Mouse (Mus musculus): ENCODE results near the gene Slc37a1. TPM values are rescaled to one million over a fixed set of nuclear protein-coding genes. Genes with fewer than 3 reads are reported as not detected.

The Slc37a1 gene
- polyA plus RNA-seq, 1 experiment = not detected

DNA sequence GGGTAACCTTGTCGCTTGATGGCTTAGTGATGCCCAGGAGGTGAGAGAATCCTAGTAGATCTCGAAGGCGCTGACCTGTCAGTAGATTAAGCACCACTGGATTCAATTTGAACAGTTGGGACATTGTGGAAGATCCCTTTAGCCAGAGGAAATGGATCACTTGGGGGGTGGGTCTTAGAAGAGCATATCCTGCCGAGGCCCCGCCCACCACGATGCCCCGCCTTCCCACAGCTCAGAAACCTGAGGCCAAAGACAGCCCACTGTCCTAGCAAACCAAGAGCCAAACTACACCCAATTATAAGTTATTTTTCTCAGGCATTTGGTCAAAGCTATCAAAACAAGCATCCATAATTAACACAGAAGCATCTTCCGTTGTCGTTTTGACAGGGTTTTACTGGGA is 24.5 kb downstream of the Slc37a1 start:
- no peaks in the 10 kb centered on the region for H3K4me1 ChIP-seq (ENCODE audit: control insufficient read depth, insufficient read depth, insufficient read length, low read length)
- H3K4me3 ChIP-seq (ENCODE audit: insufficient read depth, low read depth, low read length) = no peak overlapping the region
- H3K27ac ChIP-seq (replicated peaks; ENCODE audit: low read depth, low read length) = no peak overlapping the region

DNA sequence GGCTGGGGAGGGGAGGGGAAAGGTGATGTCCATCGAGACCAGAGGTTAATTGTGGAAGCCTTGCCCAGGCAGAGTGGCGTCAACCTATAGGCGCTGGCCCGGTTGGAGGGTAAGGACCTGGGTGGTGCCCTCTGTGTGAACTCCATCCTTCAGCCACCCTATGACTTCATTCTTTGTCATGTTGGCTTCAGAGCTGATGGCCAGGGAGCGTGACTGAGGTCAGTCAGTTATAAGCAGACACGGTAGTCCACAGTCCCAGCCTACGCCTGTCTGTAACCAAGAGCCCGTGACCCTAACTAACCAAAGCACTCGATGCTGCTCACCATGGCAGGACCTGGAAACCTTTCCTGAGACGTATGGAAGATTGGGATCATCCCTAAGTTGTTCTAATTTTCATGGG is 26.1 kb downstream of the Slc37a1 start:
- no peak overlapping the region for H3K27ac ChIP-seq (replicated peaks; ENCODE audit: low read depth, low read length)
- H3K4me1 ChIP-seq (ENCODE audit: control insufficient read depth, insufficient read depth, insufficient read length, low read length) = no peaks in the 10 kb centered on the region
- no peak overlapping the region for H3K4me3 ChIP-seq (ENCODE audit: insufficient read depth, low read depth, low read length)

DNA sequence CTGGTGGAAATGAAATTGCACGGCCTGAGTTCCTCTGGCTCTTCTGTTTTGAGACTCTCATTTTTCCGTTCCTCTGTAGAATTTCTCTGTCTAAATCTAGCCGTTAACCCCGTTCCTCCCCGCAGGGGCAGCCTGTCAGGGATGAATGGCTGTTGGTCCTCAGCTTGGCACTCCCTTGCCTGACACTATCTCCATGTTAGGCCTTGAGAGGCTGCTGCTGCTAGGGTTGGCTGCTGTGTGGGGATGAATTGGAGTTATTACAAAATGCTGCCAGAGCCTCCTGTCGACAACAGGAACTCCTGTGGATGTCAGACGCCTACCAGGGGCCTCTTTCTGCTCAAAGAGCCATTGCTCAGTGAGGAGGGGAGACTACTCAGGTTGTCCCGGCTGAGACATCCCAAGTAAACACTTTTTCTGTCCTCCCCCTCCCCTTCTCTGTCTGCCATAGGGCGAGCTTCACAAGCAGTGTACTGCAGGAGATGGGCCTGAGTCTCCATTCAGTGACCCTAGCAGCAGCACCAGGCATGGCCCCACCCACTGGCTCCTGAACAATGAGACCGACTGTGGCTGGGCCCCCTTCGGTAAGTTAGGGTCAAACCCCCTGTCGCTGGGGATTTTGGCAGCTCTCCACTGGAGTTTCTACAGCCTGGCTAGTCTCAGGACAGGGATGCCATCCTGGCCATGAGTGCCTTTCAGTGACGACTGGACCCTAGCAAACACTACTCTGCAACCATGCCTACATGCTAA is 28.6 kb downstream of the Slc37a1 start:
- H3K27ac ChIP-seq (replicated peaks; ENCODE audit: low read depth, low read length) = no peak overlapping the region
- H3K4me3 ChIP-seq (ENCODE audit: insufficient read depth, low read depth, low read length) = no peak overlapping the region
- H3K4me1 ChIP-seq (ENCODE audit: control insufficient read depth, insufficient read depth, insufficient read length, low read length) = no peaks in the 10 kb centered on the region

DNA sequence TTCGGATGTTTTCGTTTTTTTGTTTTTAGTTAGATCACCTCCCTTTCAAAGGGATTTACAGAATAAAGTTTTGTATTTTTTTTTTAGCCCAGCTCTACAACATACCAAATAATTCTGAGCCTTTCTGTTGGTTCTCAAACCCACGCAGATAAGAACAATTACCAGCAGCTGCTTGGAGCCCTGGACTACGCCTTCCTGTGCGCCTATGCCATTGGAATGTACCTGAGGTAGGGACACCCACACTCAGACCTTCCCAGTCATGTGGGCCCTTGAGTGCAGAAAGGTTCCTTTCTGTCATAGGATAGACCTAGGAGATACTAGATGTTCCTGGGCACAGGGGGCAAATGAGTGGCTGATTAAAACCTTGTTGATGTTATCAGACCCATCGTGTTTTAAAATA is 29.4 kb downstream of the Slc37a1 start:
- H3K4me3 ChIP-seq (ENCODE audit: insufficient read depth, low read depth, low read length) = no peak overlapping the region
- no peak overlapping the region for H3K27ac ChIP-seq (replicated peaks; ENCODE audit: low read depth, low read length)
- no peaks in the 10 kb centered on the region for H3K4me1 ChIP-seq (ENCODE audit: control insufficient read depth, insufficient read depth, insufficient read length, low read length)

DNA sequence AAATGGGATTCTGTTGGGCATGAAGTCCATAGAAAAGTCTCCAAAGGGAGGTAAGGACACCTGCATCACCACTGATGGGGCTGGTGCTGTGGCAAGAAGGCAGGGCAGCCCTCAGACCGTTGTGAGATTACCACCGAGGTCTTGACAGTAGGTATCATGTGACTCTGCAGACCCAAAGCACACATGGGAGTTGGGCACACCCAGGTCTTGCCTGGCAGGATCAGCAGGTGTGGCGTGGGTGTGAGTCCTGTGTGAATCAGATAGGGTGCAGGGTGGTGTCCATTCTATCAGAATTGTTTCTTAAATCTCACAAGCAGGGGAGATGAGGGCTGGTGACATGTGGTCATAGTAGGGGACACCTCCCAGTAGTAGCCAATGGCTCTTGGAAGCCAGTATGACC is 30.4 kb downstream of the Slc37a1 start:
- Histone ChIP-seq H3K4me1 (ENCODE audit: control insufficient read depth, insufficient read depth, insufficient read length, low read length) (no peaks in the 10 kb centered on the region), H3K27ac (replicated peaks; ENCODE audit: low read depth, low read length) (no peak overlapping the region), H3K4me3 (ENCODE audit: insufficient read depth, low read depth, low read length) (no peak overlapping the region)

- H3K4me1 ChIP-seq (ENCODE audit: control insufficient read depth, insufficient read depth, insufficient read length, low read length) = no peaks in the 10 kb centered on the region
- H3K4me3 ChIP-seq (ENCODE audit: insufficient read depth, low read depth, low read length) = no peak overlapping the region
- H3K27ac ChIP-seq (replicated peaks; ENCODE audit: low read depth, low read length) = no peak overlapping the region
Measured at GRCm38 (mm10) chr17:31317521-31318272, 31.1 kb downstream of the Slc37a1 start.

DNA sequence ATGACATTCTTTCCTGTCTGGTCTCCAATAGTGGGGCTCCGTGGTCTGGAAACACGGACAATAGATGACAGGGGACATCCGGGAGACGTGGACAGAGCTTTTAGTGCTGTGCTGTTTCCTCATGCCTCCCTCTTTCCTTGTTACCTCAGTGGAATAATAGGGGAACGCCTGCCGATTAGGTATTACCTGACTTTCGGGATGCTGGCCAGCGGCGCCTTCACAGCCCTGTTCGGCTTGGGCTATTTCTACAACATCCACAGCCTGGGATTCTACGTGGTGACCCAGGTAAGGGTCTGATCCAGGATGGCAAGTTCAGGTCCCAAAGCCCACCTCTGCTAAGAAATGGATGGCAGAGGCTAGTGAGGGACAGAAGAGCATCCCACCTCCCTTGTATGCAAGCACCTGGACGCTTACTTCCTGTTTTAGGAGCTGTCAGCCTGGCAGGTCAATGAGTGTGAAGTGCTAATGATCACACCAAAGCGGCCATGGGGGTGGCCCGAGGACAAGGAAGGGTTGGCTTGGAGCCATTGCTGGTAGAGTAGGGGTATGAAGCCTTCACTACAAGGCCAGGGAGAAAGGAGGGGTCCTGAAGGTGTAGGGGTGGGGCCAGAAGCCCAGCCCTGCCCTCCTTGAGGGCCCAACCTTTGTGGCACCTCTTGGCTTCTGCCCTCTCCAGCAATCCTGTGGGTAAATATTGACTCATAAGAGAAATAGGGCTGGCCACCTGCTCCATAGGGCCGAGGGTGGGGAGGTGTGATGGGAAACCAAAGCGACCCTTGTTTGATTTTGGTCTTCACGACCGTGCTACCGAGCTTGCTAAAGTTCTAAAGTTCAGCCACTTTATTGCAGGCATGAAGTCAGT is 32.5 kb downstream of the Slc37a1 start:
- Histone ChIP-seq H3K4me3 (ENCODE audit: insufficient read depth, low read depth, low read length) (no peak overlapping the region), H3K4me1 (ENCODE audit: control insufficient read depth, insufficient read depth, insufficient read length, low read length) (no peaks in the 10 kb centered on the region), H3K27ac (replicated peaks; ENCODE audit: low read depth, low read length) (no peak overlapping the region)

GRCm38 (mm10) chr17:31321425-31321824 is 34.8 kb downstream of the Slc37a1 start:
- no peaks in the 10 kb centered on the region for H3K4me1 ChIP-seq (ENCODE audit: control insufficient read depth, insufficient read depth, insufficient read length, low read length)
- no peak overlapping the region for H3K4me3 ChIP-seq (ENCODE audit: insufficient read depth, low read depth, low read length)
- no peak overlapping the region for H3K27ac ChIP-seq (replicated peaks; ENCODE audit: low read depth, low read length)

GRCm38 (mm10) chr17:31322446-31322845 is 35.9 kb downstream of the Slc37a1 start:
- Histone ChIP-seq H3K4me3 (ENCODE audit: insufficient read depth, low read depth, low read length) (no peak overlapping the region), H3K27ac (replicated peaks; ENCODE audit: low read depth, low read length) (no peak overlapping the region), H3K4me1 (ENCODE audit: control insufficient read depth, insufficient read depth, insufficient read length, low read length) (no peaks in the 10 kb centered on the region)

DNA sequence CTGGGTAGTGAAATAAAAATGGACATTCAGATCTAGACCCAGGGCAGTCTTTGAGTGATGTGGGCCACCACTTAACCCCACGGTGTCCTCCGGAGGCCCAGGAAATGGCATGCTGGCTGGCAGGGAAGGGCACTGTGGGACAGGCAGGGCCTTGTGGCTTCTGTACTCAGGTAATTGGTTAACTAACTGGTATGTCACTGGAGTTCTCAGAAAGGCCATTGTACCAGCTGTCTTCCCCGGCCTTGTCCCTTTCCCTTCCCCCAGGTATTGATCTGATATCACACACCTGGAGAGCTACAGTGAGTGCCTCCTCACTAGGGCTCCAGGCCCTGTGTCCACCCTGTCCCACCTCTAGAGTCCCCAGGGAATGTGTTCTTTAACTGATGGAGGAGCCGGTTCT is 36.8 kb downstream of the Slc37a1 start:
- Histone ChIP-seq H3K4me1 (ENCODE audit: control insufficient read depth, insufficient read depth, insufficient read length, low read length) (no peaks in the 10 kb centered on the region), H3K4me3 (ENCODE audit: insufficient read depth, low read depth, low read length) (no peak overlapping the region), H3K27ac (replicated peaks; ENCODE audit: low read depth, low read length) (no peak overlapping the region)

DNA sequence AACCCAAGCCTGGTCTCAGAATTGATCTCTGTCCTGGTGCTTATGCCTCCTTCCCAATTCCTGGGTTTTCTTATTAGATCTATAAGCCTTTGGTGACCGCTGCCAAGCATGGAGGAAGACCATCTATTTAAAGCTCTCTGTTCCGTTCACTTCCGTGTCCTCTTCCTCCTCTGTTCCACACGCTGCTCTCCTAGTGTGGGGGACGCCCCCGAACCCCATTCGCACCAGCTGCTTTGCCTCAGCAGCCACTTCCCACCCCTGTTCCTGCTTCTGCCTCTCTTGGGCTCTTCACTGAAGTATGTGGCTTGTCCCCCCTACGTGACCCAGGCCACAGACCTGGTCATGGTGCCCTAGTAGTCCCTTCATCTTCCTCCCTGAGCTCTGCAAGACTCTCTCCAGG is 37.6 kb downstream of the Slc37a1 start:
- Histone ChIP-seq H3K27ac (replicated peaks; ENCODE audit: low read depth, low read length) (no peak overlapping the region), H3K4me1 (ENCODE audit: control insufficient read depth, insufficient read depth, insufficient read length, low read length) (no peaks in the 10 kb centered on the region)

GRCm38 (mm10) chr17:31325451-31326219 is 39.0 kb downstream of the Slc37a1 start:
- Histone ChIP-seq H3K27ac (replicated peaks; ENCODE audit: low read depth, low read length) (no peak overlapping the region), H3K4me3 (ENCODE audit: insufficient read depth, low read depth, low read length) (no peak overlapping the region), H3K4me1 (ENCODE audit: control insufficient read depth, insufficient read depth, insufficient read length, low read length) (no peaks in the 10 kb centered on the region)

More for the DNA sequence above, 37.6 kb downstream of the Slc37a1 start:
- H3K4me3 ChIP-seq (ENCODE audit: insufficient read depth, low read depth, low read length) = no peak overlapping the region

DNA sequence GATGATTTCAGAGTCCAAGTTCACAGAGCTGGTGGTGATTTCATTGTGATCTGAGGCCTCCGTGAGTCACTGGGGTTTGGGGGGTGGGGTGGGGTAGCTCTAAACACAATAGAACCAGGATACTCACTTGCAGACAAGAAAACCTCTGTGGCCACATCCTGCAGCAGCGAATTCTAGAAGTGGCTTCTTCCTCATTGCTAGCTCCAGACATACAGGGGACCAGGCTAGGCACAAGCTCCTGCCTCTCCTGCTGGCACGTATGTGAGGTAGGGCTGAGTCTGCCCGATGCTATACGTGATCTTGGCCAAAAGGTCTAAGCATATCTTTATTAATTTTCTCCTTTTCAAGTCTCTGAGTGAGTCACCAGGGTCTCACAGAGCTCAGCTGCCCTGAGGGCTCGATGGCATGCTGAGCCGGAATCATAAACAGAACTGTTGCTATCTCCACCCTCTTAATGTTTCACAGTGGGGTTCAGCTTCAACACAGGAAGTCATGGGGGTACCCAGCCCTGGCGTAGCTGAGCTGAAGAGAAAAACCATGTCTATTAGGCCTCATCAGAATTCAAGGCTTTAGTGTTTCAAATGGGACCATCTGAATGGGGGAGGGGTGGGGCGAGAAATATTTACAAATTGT is 39.7 kb downstream of the Slc37a1 start:
- no peak overlapping the region for H3K4me3 ChIP-seq (ENCODE audit: insufficient read depth, low read depth, low read length)

DNA sequence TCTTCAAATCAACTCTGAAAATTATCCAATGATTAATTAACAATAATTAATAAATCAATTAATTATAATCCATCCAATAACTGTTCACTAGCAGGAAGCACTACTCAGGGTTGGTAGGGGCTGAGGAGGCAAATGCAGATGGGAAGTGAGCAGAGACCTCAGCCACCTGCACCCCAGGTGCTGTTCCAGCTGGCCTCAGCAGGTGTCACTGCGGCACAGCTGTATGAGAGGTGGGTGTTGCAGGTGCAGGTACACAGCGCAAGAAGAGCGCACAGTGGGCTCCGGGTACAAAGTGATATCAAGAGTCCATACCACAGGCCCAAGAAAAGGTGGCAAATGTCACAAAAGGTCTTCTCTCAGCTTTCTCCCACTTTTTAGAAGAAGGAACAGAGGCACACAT is 41.9 kb downstream of the Slc37a1 start:
- Histone ChIP-seq H3K4me1 (ENCODE audit: control insufficient read depth, insufficient read depth, insufficient read length, low read length) (no peaks in the 10 kb centered on the region), H3K4me3 (ENCODE audit: insufficient read depth, low read depth, low read length) (no peak overlapping the region), H3K27ac (replicated peaks; ENCODE audit: low read depth, low read length) (no peak overlapping the region)

More for the DNA sequence above, 39.7 kb downstream of the Slc37a1 start:
- Histone ChIP-seq H3K4me1 (ENCODE audit: control insufficient read depth, insufficient read depth, insufficient read length, low read length) (no peaks in the 10 kb centered on the region), H3K27ac (replicated peaks; ENCODE audit: low read depth, low read length) (no peak overlapping the region)

All from brown adipose tissue, adult 24 weeks (tissue).